Mouse (Mus musculus) neural tube, embryonic 10.5 days (tissue): ENCODE measurements around the gene Zfy1.
"Not testable (repeated sequence)": the region's sequence is repeated elsewhere in the genome, so short reads cannot be mapped to it uniquely, and the experiment has no call there.

Experiments used
- DNase-seq: peaks from one replicate; pipeline ENCODE4 v3.0.0-alpha.2; 2017; ENCODE audit warnings: low spot score; ENCODE audit errors: extremely low spot score

The Zfy1 gene

DNA sequence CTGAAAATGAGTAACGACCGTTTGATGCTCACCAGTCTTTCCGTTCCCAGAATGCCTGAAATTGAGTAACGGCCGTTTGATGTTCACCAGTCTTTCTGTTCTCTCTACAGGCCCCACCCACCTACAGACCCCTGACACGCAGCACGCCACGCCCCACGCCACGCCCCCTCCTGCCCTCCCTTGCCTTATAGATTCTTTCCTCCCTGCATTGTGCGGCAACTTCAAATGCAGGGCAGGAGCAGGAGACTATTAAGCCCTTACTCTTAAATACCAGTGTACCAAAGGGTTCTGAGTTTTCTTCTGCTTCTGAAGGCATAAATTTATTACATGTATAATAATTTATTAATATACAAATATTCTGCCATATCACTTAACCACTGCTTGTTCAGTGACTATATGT, at the start of gene Zfy1:
TSS of gene Zfy1 (minus strand) at position 101 of the 400 bp plus-strand sequence.
- DNase-seq: not testable (repeated sequence)

DNA sequence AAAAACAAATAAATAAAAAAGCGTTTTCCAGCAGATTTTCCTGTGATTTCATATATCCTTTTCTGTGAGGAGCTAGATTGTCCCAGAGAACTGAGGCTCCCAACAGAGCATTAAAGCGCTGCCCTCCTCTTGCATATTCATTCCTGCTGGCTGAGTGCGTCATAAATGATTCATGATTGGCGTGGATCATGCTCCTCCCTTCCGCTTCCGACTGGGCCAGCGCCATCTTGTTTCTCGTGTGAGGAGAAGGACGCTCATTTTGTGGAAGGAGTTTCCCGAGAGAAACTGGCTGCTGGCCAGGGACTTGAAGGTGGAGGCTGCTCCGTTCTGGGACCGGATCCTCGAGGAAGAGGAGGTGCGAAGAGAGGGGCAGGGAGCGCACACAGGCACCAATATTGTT, 21.2 kb upstream of the Zfy1 start, which contains the start of gene Uba1y:
TSS of gene Uba1y (plus strand) at position 254 of the 400 bp plus-strand sequence.
- no peak for DNase-seq

DNA sequence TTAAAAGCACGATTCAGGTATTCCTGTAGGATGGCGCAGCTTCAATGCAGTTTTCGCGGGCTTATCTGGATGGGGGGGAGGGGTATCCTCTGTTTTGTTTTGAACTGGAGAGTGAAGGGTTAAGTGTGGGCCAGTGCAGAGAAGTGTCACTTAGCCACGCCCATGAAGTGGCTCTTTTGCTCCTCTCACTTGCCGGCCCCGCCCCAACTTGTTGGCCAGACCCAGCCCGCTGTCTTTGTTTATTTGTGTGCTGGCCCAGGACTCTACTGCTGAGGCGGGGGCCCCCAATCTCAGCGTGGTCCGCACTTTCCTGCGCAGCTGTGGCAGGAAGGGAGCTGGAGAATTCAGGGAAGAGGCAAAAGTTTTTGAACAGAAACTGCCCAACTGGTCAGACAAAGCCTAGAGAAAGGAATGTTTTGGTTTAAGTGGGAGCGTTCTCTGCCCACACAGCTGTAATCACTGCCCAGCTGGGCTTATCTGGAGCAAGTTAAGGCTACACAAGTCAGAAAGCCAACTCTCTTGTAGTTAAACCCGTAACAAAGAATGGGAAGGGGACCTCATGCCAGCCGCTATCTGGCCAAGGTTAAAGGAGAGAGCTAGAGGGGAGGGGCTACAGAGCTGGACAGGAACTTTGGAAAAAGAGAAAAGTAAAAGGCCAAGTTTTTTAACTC, 11.9 kb upstream of the Zfy1 start:
- DNase-seq: peak; percentile 40
